Mouse (Mus musculus): ENCODE results near the gene Galnt4.

- TF ChIP-seq TAL1 (IDR thresholded peaks at IDR 0.05; ENCODE audit: low read length) (no peak), GATA1 (IDR thresholded peaks at IDR 0.05; ENCODE audit: low read length) (no peak)
Observed at GRCm38 (mm10) chr10:99105522-99105921, 2.4 kb upstream of the Galnt4 start.
